Comparison of ENCODE assay signal across 16 mouse cellular contexts in the genomic region with DNA sequence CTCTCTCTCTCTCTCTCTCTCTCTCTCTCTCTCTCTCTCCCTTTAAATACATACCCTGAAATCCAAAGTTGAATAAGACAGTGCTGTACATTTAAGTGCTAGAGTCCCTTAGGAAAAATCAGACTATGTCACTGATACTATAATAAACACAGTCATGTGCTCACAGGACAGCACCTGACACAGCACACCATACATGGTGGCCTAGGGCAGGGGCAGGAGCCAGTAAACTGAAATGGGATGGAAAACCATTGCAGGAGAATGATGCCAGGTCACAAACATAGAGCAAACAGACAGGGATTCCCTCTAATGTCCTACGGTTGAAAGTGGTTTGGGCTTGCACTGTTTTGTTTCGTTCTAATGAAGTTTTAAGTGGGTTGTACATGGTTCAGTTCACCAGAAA.
"Had no signal": no experiment of that assay in that cellular context is flagged by ENCODE, and none has a peak within 500 bp of the region (broad histone marks: within the 10 kb centered on the region; RNA-seq: fewer than 3 reads in every experiment).

No protein-coding gene starts in this region.

- H3K4me1 ChIP-seq: stomach, embryonic 15.5 days had no signal

- H3K27me3 ChIP-seq: neural tube, embryonic 13.5 days; neural tube, embryonic 15.5 days; stomach, embryonic 15.5 days had no signal

- DNase-seq: retina, postnatal 1 day; right cerebral cortex, adult 18-20 months; right cerebral cortex, postnatal 14 days; right cerebral cortex, postnatal 25 days; right cerebral cortex, postnatal 4 days; spleen, adult 18-20 months; thymus, adult 18-20 months; thymus, adult 2 months; thymus, postnatal 14 days; thymus, postnatal 25 days; thymus, postnatal 36 days; thymus, postnatal 4 days had no signal

- H3K9ac ChIP-seq: neural tube, embryonic 13.5 days; neural tube, embryonic 15.5 days; stomach, embryonic 15.5 days had no signal

- H3K4me3 ChIP-seq: neural tube, embryonic 13.5 days; neural tube, embryonic 15.5 days; stomach, embryonic 15.5 days had no signal

- H3K4me2 ChIP-seq: neural tube, embryonic 13.5 days; neural tube, embryonic 15.5 days; stomach, embryonic 15.5 days had no signal

- H3K9me3 ChIP-seq: neural tube, embryonic 13.5 days; neural tube, embryonic 15.5 days; stomach, embryonic 15.5 days had no signal

- H3K27ac ChIP-seq: neural tube, embryonic 13.5 days; neural tube, embryonic 15.5 days; stomach, embryonic 15.5 days; stomach, postnatal 0 days had no signal

- H3K36me3 ChIP-seq: neural tube, embryonic 13.5 days; neural tube, embryonic 15.5 days; stomach, embryonic 15.5 days had no signal
